Mouse (Mus musculus): ENCODE measurements around the gene Alg12.
A peak's percentile ranks its signal among the peaks of the same experiment; 100 is the strongest.
"Not testable (repeated sequence)": the region's sequence is repeated elsewhere in the genome, so short reads cannot be mapped to it uniquely, and the experiment has no call there.

Alg12 gene

GRCm38 (mm10) chr15:88792140-88792850, 26.8 kb downstream of the Alg12 start:
- DNase-seq (ENCODE audit: low read depth, low spot score), result no peak

- DNase-seq (ENCODE audit: low read depth, low spot score), result not testable (repeated sequence)
Observed at GRCm38 (mm10) chr15:88774630-88775029, 44.5 kb downstream of the Alg12 start.

- DNase-seq (ENCODE audit: low read depth, low spot score), result no peak
Observed at GRCm38 (mm10) chr15:88768537-88768936, 50.6 kb downstream of the Alg12 start.

GRCm38 (mm10) chr15:88766139-88766538, 53.0 kb downstream of the Alg12 start:
- DNase-seq (ENCODE audit: low read depth, low spot score), result peak; percentile 73

DNA sequence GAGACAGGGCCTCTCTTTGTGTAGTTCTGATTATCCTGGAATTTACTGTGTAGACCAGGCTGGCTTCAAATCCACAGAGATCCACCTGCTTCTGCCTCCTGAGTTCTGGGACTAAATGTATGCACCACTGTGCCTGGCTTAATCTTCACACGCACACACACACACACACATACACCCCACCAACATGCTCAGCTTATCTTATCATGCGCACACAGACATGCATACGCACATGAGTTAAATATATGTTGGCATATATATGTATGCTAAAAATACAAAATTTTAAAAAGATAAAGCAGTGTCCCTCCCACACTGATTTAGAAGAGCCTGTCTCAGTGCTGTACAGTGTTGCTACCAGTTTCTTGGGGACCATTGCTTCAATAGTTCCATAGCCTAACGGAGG, 57.6 kb downstream of the Alg12 start:
- no peak for DNase-seq (ENCODE audit: low read depth, low spot score)

DNA sequence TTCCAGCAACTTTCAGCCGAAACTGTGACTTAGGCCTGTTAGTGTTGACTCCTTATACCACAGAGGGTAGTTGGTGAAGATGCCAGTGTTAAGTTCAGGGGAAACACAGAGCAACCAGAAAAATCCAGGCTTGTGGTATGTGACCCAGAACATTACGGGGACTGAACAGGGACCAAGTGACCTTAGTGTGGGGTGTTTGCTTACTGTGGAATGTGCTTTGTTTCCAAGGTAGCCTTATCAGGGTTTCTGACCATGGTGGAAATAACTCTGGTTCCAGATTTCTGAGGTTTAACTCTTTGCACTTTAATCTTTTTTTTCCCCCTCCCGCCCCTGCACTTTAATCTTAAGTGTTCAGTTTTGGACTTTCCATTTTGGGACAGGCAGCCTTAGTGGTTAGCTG, 61.1 kb downstream of the Alg12 start:
- no peak for DNase-seq (ENCODE audit: low read depth, low spot score)

GRCm38 (mm10) chr15:88755761-88756160, 63.4 kb downstream of the Alg12 start:
- DNase-seq (ENCODE audit: low read depth, low spot score), result no peak

All from ZHBTc4 (cell line).